Mouse (Mus musculus) lung, embryonic 15.5 days (tissue): Measurements from ENCODE around the gene Ndufb5. TPM values are rescaled to one million over a fixed set of nuclear protein-coding genes. Genes with fewer than 3 reads are reported as not detected.
"Not testable (repeated sequence)": the region's sequence is repeated elsewhere in the genome, so short reads cannot be mapped to it uniquely, and the experiment has no call there.

Experiments used
- ATAC-seq: fragments of 200-750 bp; cut with Nextera tagmentation; 2 replicates; pipeline ENCODE4 v1.8.0; 2017; ENCODE audit warnings: moderate number of reproducible peaks, borderline replicate concordance; ENCODE audit not compliant: low FRiP score, low TSS enrichment; ENCODE audit errors: extremely low read depth
- H3K27ac ChIP-seq: fragments of 300-500 bp; sonication (generic); 2 replicates; pipeline ENCODE4 v1.5.1; 2015; ENCODE audit warnings: moderate library complexity, mild to moderate bottlenecking, inconsistent platforms
- H3K27me3 ChIP-seq: fragments of 300-500 bp; sonication (generic); 2 replicates; pipeline ENCODE4 v1.6.1; 2015; ENCODE audit warnings: inconsistent platforms
- H3K36me3 ChIP-seq: fragments of 300-500 bp; sonication (generic); 2 replicates; pipeline ENCODE4 v1.6.1; 2015; ENCODE audit warnings: inconsistent platforms
- H3K4me1 ChIP-seq: fragments of 300-500 bp; sonication (generic); 2 replicates; pipeline ENCODE4 v1.6.1; 2015; ENCODE audit warnings: inconsistent platforms
- H3K4me2 ChIP-seq: fragments of 300-500 bp; sonication (generic); 2 replicates; pipeline ENCODE4 v1.6.1; 2015; ENCODE audit warnings: inconsistent platforms, mild to moderate bottlenecking, moderate library complexity
- H3K4me3 ChIP-seq: fragments of 300-500 bp; sonication (generic); 2 replicates; pipeline ENCODE4 v1.5.1; 2015; ENCODE audit warnings: mild to moderate bottlenecking, inconsistent platforms
- H3K9ac ChIP-seq: fragments of 300-500 bp; sonication (generic); 2 replicates; pipeline ENCODE4 v1.6.1; 2015; ENCODE audit warnings: inconsistent platforms
- H3K9me3 ChIP-seq: fragments of 300-500 bp; sonication (generic); 2 replicates; pipeline ENCODE4 v1.6.1; 2016; ENCODE audit warnings: inconsistent platforms
- WGBS: fragments of 180-500 bp; shearing (Covaris S2); methylation state at CpG from one replicate; pipeline ENCODE4 v1.1.7; 2015; 5-methylcytosine and 5-hydroxymethylcytosine counted together
- polyA plus RNA-seq: library from polyadenylated mRNA; unstranded; fragments of >200 nt; fragmentation: Nextera tagmentation; extraction: Ambion mirVana; gene quantifications from 2 replicates; pipeline ENCODE4 v1.2.1, GENCODE M21; 2015

The Ndufb5 gene
- polyA plus RNA-seq, 1 experiment from 2014 or later = 306 TPM

- no peak overlapping the region for H3K4me3 ChIP-seq
- no peaks in the 10 kb centered on the region for H3K27me3 ChIP-seq
- peaks cover 7% of the 10 kb centered on the region; the same call in 1 of the 2 replicates for H3K36me3 ChIP-seq
- no peak for ATAC-seq
- no peak overlapping the region for H3K4me2 ChIP-seq
- 86% methylated on average over 5 of the region's 5 CpGs for WGBS
- no peak overlapping the region for H3K27ac ChIP-seq
- H3K9ac ChIP-seq = no peak overlapping the region
- H3K9me3 ChIP-seq = no peaks in the 10 kb centered on the region
- H3K4me1 ChIP-seq = peaks cover 20% of the 10 kb centered on the region
Measured at GRCm38 (mm10) chr3:32738549-32738948, 1.8 kb downstream of the Ndufb5 start.

DNA sequence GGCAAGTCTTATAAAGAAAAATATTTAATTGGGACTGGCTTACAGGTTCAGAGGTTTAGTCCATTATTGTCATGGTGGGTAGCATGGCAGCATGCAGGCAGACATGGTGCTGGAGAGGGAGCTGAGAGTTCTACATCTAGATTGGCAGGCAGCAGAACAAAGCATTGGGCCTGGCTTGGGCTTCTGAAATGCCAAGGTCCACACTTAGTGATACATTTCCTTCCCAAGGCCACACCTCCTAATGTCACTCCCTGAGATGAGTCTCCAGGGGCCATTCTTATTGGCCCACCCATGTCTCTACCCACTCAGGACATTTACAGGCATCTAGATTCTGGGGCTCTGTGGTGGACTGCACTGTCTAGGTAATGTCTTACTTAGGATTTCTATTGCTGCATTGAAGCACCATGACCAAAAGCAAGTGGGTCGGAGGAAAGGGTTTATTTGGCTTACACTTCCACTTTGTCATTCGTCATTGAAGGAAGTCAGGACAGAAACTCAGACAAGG lies 5.5 kb downstream of the Ndufb5 start:
- Histone ChIP-seq H3K9ac (no peak overlapping the region), H3K9me3 (no peaks in the 10 kb centered on the region), H3K36me3 (peaks cover 17% of the 10 kb centered on the region), H3K4me3 (no peak overlapping the region), H3K27ac (no peak overlapping the region), H3K27me3 (no peaks in the 10 kb centered on the region), H3K4me1 (peaks cover 11% of the 10 kb centered on the region; the same call in 1 of the 2 replicates), H3K4me2 (no peak overlapping the region)
- ATAC-seq = no peak
- WGBS = 58% methylated on average over 2 of the region's 2 CpGs

GRCm38 (mm10) chr3:32745001-32745400 lies 8.2 kb downstream of the Ndufb5 start:
- peaks cover 37% of the 10 kb centered on the region for H3K36me3 ChIP-seq
- WGBS = 87% methylated on average over 6 of the region's 6 CpGs

DNA sequence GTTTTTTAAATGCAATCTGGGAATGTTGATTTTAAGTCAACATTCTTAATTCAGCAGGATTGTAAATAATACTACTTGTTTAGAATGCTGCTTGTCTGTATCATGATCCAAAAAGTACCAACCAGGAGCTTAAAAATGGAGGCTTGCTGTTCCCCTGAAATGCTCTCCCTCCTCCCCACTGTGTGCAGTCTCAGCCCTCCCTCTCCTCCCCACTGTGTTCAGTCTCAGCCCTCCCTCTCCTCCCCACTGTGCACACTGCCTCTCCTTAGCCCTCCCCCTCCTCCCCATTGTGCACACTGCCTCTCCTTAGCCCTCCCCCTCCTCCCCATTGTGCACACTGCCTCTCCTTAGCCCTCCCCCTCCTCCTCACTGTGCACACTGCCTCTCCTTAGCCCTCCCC lies 8.6 kb downstream of the Ndufb5 start:
- H3K9ac ChIP-seq, H3K4me2 ChIP-seq, H3K27me3 ChIP-seq, ATAC-seq, H3K4me1 ChIP-seq, H3K9me3 ChIP-seq, H3K4me3 ChIP-seq, H3K27ac ChIP-seq: not testable (repeated sequence)
- peaks cover 41% of the 10 kb centered on the region for H3K36me3 ChIP-seq

More at GRCm38 (mm10) chr3:32745001-32745400, 8.2 kb downstream of the Ndufb5 start:
- H3K9ac ChIP-seq = no peak overlapping the region
- no peaks in the 10 kb centered on the region for H3K4me1 ChIP-seq
- H3K4me2 ChIP-seq = no peak overlapping the region
- no peak overlapping the region for H3K4me3 ChIP-seq
- ATAC-seq = no peak
- no peaks in the 10 kb centered on the region for H3K27me3 ChIP-seq
- no peaks in the 10 kb centered on the region for H3K9me3 ChIP-seq
- no peak overlapping the region for H3K27ac ChIP-seq

DNA sequence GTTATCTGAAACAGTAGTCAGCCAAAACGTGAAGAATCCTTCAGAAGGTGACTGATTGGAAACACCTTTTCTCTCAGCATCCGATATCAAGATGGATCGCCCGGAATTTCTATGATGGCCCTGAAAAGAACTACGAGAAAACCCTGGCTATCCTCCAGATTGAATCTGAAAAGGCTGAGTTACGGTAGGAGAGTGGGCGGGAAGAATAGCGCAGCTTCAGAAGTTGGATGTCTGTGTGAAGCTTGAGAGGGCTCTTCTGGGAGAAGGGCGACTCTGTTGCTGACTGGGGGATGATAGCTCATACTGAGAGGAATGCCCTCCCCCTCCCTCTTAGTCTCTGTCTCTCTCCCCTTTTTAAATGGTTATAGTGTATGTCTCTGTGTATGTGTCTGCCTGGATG lies 11.6 kb downstream of the Ndufb5 start:
- Histone ChIP-seq H3K4me3 (no peak overlapping the region), H3K27ac (no peak overlapping the region), H3K9ac (no peak overlapping the region), H3K4me1 (no peaks in the 10 kb centered on the region), H3K36me3 (peaks cover 62% of the 10 kb centered on the region), H3K4me2 (no peak overlapping the region), H3K9me3 (no peaks in the 10 kb centered on the region), H3K27me3 (no peaks in the 10 kb centered on the region)
- WGBS = 89% methylated on average over 9 of the region's 9 CpGs
- ATAC-seq = no peak

GRCm38 (mm10) chr3:32749820-32750579 lies 13.2 kb downstream of the Ndufb5 start:
- H3K9me3 ChIP-seq = no peaks in the 10 kb centered on the region
- H3K4me3 ChIP-seq = no peak overlapping the region
- peaks cover 71% of the 10 kb centered on the region for H3K36me3 ChIP-seq
- ATAC-seq = no peak
- H3K9ac ChIP-seq = no peak overlapping the region
- H3K4me1 ChIP-seq = no peaks in the 10 kb centered on the region
- H3K27me3 ChIP-seq = no peaks in the 10 kb centered on the region
- H3K4me2 ChIP-seq = no peak overlapping the region
- WGBS = 93% methylated on average over 4 of the region's 4 CpGs
- no peak overlapping the region for H3K27ac ChIP-seq

DNA sequence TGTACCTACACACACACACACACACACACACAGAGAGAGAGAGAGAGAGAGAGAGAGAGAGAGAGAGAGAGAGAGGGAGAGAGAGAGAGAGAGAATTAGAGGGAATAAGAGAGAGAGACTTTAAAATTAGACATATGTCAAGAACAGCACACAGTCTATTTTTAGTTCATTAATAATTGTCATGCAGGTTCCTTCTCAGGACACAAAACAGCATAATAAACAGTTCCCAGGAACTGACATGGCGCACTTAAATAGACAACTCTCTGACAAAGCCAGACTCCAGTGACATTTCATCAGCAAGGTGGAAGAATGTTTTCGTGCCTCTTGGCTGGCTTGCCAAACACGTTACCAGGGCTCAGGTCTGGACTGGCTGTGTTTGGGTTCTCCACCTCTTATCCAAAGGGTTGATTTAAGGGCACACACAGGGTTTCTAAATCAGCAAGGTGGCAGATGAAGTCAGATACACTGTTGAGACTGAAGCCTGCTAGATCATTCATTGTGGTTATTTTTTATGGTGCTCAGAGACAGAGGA lies 17.7 kb downstream of the Ndufb5 start:
- no peak for ATAC-seq
- no peak overlapping the region for H3K4me2 ChIP-seq
- peaks cover 43% of the 10 kb centered on the region for H3K36me3 ChIP-seq
- H3K4me3 ChIP-seq = no peak overlapping the region
- H3K4me1 ChIP-seq = no peaks in the 10 kb centered on the region
- H3K27ac ChIP-seq = no peak overlapping the region
- WGBS = 89% methylated on average over 3 of the region's 3 CpGs
- H3K9me3 ChIP-seq = no peaks in the 10 kb centered on the region
- no peaks in the 10 kb centered on the region for H3K27me3 ChIP-seq
- no peak overlapping the region for H3K9ac ChIP-seq

DNA sequence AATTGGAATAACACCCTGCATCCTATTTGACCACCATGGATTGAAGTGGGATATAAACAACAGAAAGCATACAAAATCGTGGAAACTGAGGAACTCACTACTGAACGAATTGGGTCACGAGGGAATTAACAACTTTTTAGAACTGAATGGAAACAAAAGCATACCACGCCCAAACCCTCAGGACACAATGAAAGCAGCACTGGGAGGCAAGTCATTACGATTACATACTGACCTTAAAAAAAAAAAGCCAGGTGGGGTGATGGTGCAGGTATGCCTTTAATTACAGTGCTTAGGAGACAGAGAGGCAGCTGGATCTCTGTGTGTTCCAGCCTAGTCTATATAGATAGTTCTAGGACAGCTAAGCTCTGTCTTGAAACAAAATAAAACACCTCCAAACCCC lies 22.4 kb downstream of the Ndufb5 start:
- Histone ChIP-seq H3K4me3 (no peak overlapping the region), H3K4me2 (no peak overlapping the region), H3K27ac (no peak overlapping the region), H3K36me3 (peaks cover 3% of the 10 kb centered on the region; the same call in 1 of the 2 replicates), H3K9ac (no peak overlapping the region), H3K9me3 (no peaks in the 10 kb centered on the region), H3K27me3 (no peaks in the 10 kb centered on the region), H3K4me1 (no peaks in the 10 kb centered on the region)
- ATAC-seq = no peak
- 76% methylated on average over 5 of the region's 5 CpGs for WGBS

- Histone ChIP-seq H3K9me3 (no peaks in the 10 kb centered on the region), H3K9ac (no peak overlapping the region), H3K27me3 (no peaks in the 10 kb centered on the region), H3K4me1 (no peaks in the 10 kb centered on the region), H3K4me3 (no peak overlapping the region), H3K36me3 (no peaks in the 10 kb centered on the region), H3K4me2 (no peak overlapping the region), H3K27ac (no peak overlapping the region)
- WGBS = 57% methylated on average over 8 of the region's 8 CpGs
- no peak for ATAC-seq
Measured at GRCm38 (mm10) chr3:32762962-32763361, 26.2 kb downstream of the Ndufb5 start.

GRCm38 (mm10) chr3:32763902-32764301 lies 27.1 kb downstream of the Ndufb5 start:
- Histone ChIP-seq H3K4me3 (no peak overlapping the region), H3K4me1 (no peaks in the 10 kb centered on the region), H3K9me3 (no peaks in the 10 kb centered on the region), H3K4me2 (no peak overlapping the region), H3K9ac (no peak overlapping the region), H3K27me3 (no peaks in the 10 kb centered on the region), H3K36me3 (no peaks in the 10 kb centered on the region), H3K27ac (no peak overlapping the region)
- WGBS = 38% methylated on average over 7 of the region's 7 CpGs
- no peak for ATAC-seq

GRCm38 (mm10) chr3:32770781-32771180 lies 34.0 kb downstream of the Ndufb5 start:
- ATAC-seq = no peak
- 68% methylated on average over 2 of the region's 2 CpGs for WGBS
- H3K27me3 ChIP-seq = no peaks in the 10 kb centered on the region
- no peak overlapping the region for H3K4me3 ChIP-seq
- no peaks in the 10 kb centered on the region for H3K9me3 ChIP-seq
- no peaks in the 10 kb centered on the region for H3K36me3 ChIP-seq
- no peaks in the 10 kb centered on the region for H3K4me1 ChIP-seq
- H3K4me2 ChIP-seq = no peak overlapping the region
- H3K27ac ChIP-seq = no peak overlapping the region
- H3K9ac ChIP-seq = no peak overlapping the region
